Mouse (Mus musculus) heart, adult 18-20 months (tissue): Measurements from ENCODE around the gene Il20. TPM values are rescaled to one million over a fixed set of nuclear protein-coding genes. Genes with fewer than 3 reads are reported as not detected.

Experiments
- DNase-seq, 2 experiments: peaks; one replicate each; pipeline ENCODE4 v3.0.0; 2021 to 2022; ENCODE audit warnings: mixed read lengths in 1 of 2
- total RNA-seq, 2 experiments: library from RNA; stranded (reverse); gene quantifications; 2 replicates each; pipeline ENCODE4 v1.2.3; 2021

Gene Il20
- total RNA-seq, 2 experiments from 2014 or later, result not detected

GRCm38 (mm10) chr1:130865541-130866221 is 45.6 kb downstream of the Il20 start, which contains the start of gene Fcmr:
TSS of gene Fcmr (plus strand) at chr1:130865669.
- no peak for DNase-seq

- DNase-seq, result no peak
These were observed 46.5 kb downstream of the Il20 start for GRCm38 (mm10) chr1:130864741-130865140.

- DNase-seq, result peak in 1 of 2 experiments; percentile 22
These were observed 47.0 kb downstream of the Il20 start for GRCm38 (mm10) chr1:130864238-130864637.

GRCm38 (mm10) chr1:130857456-130857855 is 53.8 kb downstream of the Il20 start:
- DNase-seq, result no peak

Other genes with a start within 250 kb of the Il20 start
- not detected for gene C4bp, start 249.8 kb downstream of the Il20 start, total RNA-seq
- gene Gm29427, start 195.7 kb downstream of the Il20 start, total RNA-seq, result under 1 TPM; 0.18 to 0.27 TPM
- gene Yod1, start 194.1 kb downstream of the Il20 start, total RNA-seq, result 1 to 10 TPM; 3.6 to 4.4 TPM
- gene Pfkfb2, start 182.2 kb downstream of the Il20 start, total RNA-seq, result 10 to 100 TPM; 79.7 to 83.4 TPM
- under 1 TPM; 0.45 to 0.77 TPM for gene AA986860, start 179.5 kb downstream of the Il20 start, total RNA-seq
- under 1 TPM; 0.35 to 0.85 TPM for gene Fcamr, start 110.5 kb downstream of the Il20 start, total RNA-seq
- gene Pigr, start 84.8 kb downstream of the Il20 start, total RNA-seq, result 1 to 10 TPM in 1 of 2 experiments, not detected in 1; 4.2 TPM
- gene Fcmr, start 45.8 kb downstream of the Il20 start, total RNA-seq, result 1 to 10 TPM; 2.2 to 8.5 TPM
- not detected for gene Il24, start 24.0 kb downstream of the Il20 start, total RNA-seq
- gene Il19, start 28.7 kb upstream of the Il20 start, total RNA-seq, result not detected
- not detected for gene Il10, start 108.4 kb upstream of the Il20 start, total RNA-seq
- 100 to 1,000 TPM; 311 to 318 TPM for gene Mapkapk2, start 186.4 kb upstream of the Il20 start, total RNA-seq
- 1 to 10 TPM in 1 of 2 experiments, under 1 TPM in 1; 0.20 to 1.1 TPM for gene Dyrk3, start 226.9 kb upstream of the Il20 start, total RNA-seq
- gene Eif2d, start 241.7 kb upstream of the Il20 start, total RNA-seq, result 10 to 100 TPM; 31.4 to 34.1 TPM